Mouse (Mus musculus) embryonic stem cell, embryonic (primary cell): ENCODE results near the gene Kat5.

Experiments used
- CTCF ChIA-PET, 4 experiments: fragments of 300-600 bp in 2 of 4; fragments of 350-600 bp in 2 of 4; sonication (Branson Sonifier 250); formaldehyde crosslinking; loops; one replicate each; lab custom pipeline; 2022; ENCODE audit warnings: inconsistent platforms in 2 of 4; lab: Charles Lee
- POLR2A ChIA-PET, 4 experiments: fragments of 300-600 bp in 2 of 4; fragments of 350-600 bp in 2 of 4; sonication (Branson Sonifier 250); formaldehyde crosslinking; loops; one replicate each; lab custom pipeline; 2022; ENCODE audit warnings: antibody characterized with exemption in 4 of 4, inconsistent platforms in 1 of 4; lab: Charles Lee

Kat5 gene

GRCm38 (mm10) chr19:5558169-5558568 lies 51.9 kb downstream of the Kat5 start:
- ChIA-PET CTCF (interaction anchor here (0.9 to 5.6 kb wide), 4 partner anchors 10 to 168 kb away, joined by 3 to 47 read pairs (median 20); partner anchors contain the start of genes Ap5b1 (in 3 of the 4) and Ehbp1l1 (in 1 of the 4)), POLR2A (interaction anchor here (0.5 to 4.0 kb wide), 16 partner anchors 9 to 711 kb away, joined by 3 to 27 read pairs (median 3); partner anchors contain the start of genes Ap5b1 (in 2 of the 4), Scyl1 (in 1 of the 4) and Snx32 (in 1 of the 4))

GRCm38 (mm10) chr19:5554212-5554611 lies 55.8 kb downstream of the Kat5 start:
- ChIA-PET POLR2A (interaction anchor here in 2 of 4 experiments (0.8 to 2.9 kb wide), 10 partner anchors 15 to 294 kb away, joined by 3 to 14 read pairs (median 3); partner anchors contain the start of genes Ap5b1 (in 1 of the 2), Cfl1 (in 1 of the 2) and Mus81 (in 1 of the 2)), CTCF (interaction anchor here (0.7 to 2.9 kb wide), 10 partner anchors 12 to 412 kb away, joined by 3 to 17 read pairs (median 4); partner anchors contain the start of genes Ap5b1 (in 3 of the 4) and Mus81 (in 1 of the 4))

GRCm38 (mm10) chr19:5553802-5554201 lies 56.2 kb downstream of the Kat5 start:
- ChIA-PET CTCF (interaction anchor here (0.7 to 2.9 kb wide), 14 partner anchors 9 to 412 kb away, joined by 3 to 17 read pairs (median 4); partner anchors contain the start of genes Ap5b1 (in 3 of the 4) and Mus81 (in 1 of the 4)), POLR2A (interaction anchor here in 3 of 4 experiments (0.8 to 2.9 kb wide), 14 partner anchors 8 to 295 kb away, joined by 3 to 14 read pairs (median 4); partner anchors contain the start of genes Cfl1 (in 2 of the 3), Ap5b1 (in 1 of the 3) and Mus81 (in 1 of the 3))
